Mouse (Mus musculus): ENCODE results near the gene Fam24b. TPM values are rescaled to one million over a fixed set of nuclear protein-coding genes. Genes with fewer than 3 reads are reported as not detected.
A peak's percentile ranks its signal among the peaks of the same experiment; 100 is the strongest.

Fam24b gene
- not detected in 2 replicates for polyA plus RNA-seq (2014; fragmentation: Nextera tagmentation; extraction: Ambion mirVana)

DNA sequence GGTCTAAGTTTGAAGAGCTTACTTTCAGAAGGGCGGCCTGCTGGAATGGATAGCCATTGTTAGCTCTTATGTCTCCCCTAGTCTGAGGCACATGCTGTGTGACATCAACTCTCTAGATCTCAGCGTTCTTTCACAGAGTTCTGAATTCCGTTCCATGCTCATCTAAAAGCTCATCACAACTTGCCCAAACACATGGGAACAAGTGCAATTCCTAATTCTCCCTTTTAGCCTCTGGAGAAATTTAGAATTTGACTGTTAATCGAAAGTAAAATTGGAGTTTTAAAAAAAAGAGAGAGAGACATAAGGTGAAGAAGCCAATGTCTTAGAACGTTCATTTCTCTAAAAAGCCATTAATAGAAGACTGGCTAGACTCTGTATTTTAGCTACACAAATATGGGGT is at the start of gene Fam24b:
Gene Fam24b, minus strand, starts transcription at position 101 of the 400 bp plus-strand sequence.
- ATAC-seq (no peak), DNase-seq (ENCODE audit: low spot score) (no peak)
- H3K27me3 ChIP-seq (replicated peaks; ENCODE audit: control insufficient read depth, insufficient read depth, low read length) = no peaks in the 10 kb centered on the region
- H3K36me3 ChIP-seq (ENCODE audit: control insufficient read depth, insufficient read depth, low read length) = no peaks in the 10 kb centered on the region
- WGBS = 88% methylated on average over 5 of the region's 5 CpGs
- H3K9me3 ChIP-seq (replicated peaks; ENCODE audit: control insufficient read depth, low read length) = no peaks in the 10 kb centered on the region
- no peak within 1 kb of the TSS for H3K9ac ChIP-seq (ENCODE audit: low read length)
- H3K27ac ChIP-seq (ENCODE audit: low read depth, low read length) = no peak within 1 kb of the TSS
- H3K4me1 ChIP-seq (ENCODE audit: control insufficient read depth, insufficient read depth, low read length) = no peaks in the 10 kb centered on the region
- no peak within 1 kb of the TSS for H3K4me2 ChIP-seq (ENCODE audit: low read length)
- no peak within 1 kb of the TSS for H3K4me3 ChIP-seq (ENCODE audit: low read depth, low read length)

DNA sequence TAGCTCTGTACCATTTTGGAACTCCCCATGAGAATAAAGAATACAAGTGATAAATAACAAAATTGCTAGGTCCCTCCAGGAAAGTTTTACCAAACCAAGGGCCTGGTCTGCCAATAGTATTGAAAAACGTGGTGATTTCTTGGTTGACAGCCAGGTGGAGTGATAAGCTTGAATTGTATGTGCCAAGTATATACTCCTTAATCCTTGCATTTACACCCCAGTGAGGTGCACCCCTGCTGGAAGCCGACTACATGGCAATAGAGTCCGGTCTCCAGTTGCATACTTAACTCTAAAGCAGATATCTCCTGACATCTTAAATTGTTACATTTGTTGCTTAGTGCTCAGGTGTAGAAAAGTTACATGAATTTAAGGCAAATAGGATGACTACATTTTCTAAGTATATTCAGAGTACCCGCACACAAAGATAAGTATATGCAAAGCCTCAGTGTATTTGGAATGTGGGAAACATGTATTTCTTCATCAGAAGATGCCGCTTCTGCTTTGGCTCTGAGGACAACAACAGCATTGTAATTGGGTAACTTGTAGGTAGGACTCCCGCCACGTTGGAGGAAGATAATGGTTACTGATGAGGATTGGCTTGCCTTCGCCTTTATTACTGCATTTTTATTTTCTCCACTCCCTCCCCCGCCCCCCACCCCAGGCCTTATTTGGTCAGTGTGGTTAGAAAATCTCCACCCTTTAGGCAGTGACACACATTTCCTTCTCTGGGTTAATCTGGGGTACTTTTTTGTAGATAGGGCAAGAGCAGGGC is 42.8 kb upstream of the Fam24b start:
- DNase-seq (ENCODE audit: low spot score) (peak; percentile 39), ATAC-seq (no peak)
- H3K4me1 ChIP-seq (ENCODE audit: control insufficient read depth, insufficient read depth, low read length) = peaks cover 6% of the 10 kb centered on the region; the same call in 1 of the 2 replicates
- H3K27me3 ChIP-seq (replicated peaks; ENCODE audit: control insufficient read depth, insufficient read depth, low read length) = no peaks in the 10 kb centered on the region
- peak overlapping the region; percentile 75 for H3K4me2 ChIP-seq (ENCODE audit: low read length)
- WGBS = 75% methylated on average over 9 of the region's 9 CpGs
- H3K9me3 ChIP-seq (replicated peaks; ENCODE audit: control insufficient read depth, low read length) = no peaks in the 10 kb centered on the region
- no peak overlapping the region for H3K27ac ChIP-seq (ENCODE audit: low read depth, low read length)
- H3K4me3 ChIP-seq (ENCODE audit: low read depth, low read length) = peak overlapping the region; percentile 69
- H3K36me3 ChIP-seq (ENCODE audit: control insufficient read depth, insufficient read depth, low read length) = no peaks in the 10 kb centered on the region
- H3K9ac ChIP-seq (ENCODE audit: low read length) = peak overlapping the region; percentile 93; the same call in 1 of the 2 replicates

DNA sequence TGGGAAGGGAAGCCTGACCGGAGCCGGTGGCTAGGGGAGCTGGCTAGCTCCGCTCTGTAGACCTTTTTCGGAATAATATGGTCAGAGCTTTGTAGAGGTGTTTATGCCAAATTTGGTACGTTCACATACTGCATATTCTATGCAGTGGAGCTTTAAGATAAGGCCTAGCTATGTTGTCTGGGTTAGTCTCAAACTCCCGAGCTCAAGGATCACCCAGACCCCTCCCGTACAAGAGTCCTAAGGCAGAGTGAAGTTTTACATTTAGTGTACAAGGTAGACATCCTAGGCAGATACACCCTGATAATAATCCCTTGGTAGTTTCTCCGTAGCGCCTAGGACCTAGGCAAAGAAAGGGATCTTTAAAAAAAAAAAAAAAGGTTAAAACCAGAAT is 42.1 kb upstream of the Fam24b start:
- no peaks in the 10 kb centered on the region for H3K27me3 ChIP-seq (replicated peaks; ENCODE audit: control insufficient read depth, insufficient read depth, low read length)
- DNase-seq (ENCODE audit: low spot score) (no peak), ATAC-seq (no peak)
- H3K9ac ChIP-seq (ENCODE audit: low read length) = peak overlapping the region; percentile 93
- H3K27ac ChIP-seq (ENCODE audit: low read depth, low read length) = peak overlapping the region; percentile 82; the same call in 1 of the 2 replicates
- no peaks in the 10 kb centered on the region for H3K36me3 ChIP-seq (ENCODE audit: control insufficient read depth, insufficient read depth, low read length)
- H3K4me1 ChIP-seq (ENCODE audit: control insufficient read depth, insufficient read depth, low read length) = peaks cover 6% of the 10 kb centered on the region; the same call in 1 of the 2 replicates
- WGBS = 12% methylated on average over 9 of the region's 9 CpGs
- no peaks in the 10 kb centered on the region for H3K9me3 ChIP-seq (replicated peaks; ENCODE audit: control insufficient read depth, low read length)
- peak overlapping the region; percentile 75 for H3K4me2 ChIP-seq (ENCODE audit: low read length)
- H3K4me3 ChIP-seq (ENCODE audit: low read depth, low read length) = peak overlapping the region; percentile 69

DNA sequence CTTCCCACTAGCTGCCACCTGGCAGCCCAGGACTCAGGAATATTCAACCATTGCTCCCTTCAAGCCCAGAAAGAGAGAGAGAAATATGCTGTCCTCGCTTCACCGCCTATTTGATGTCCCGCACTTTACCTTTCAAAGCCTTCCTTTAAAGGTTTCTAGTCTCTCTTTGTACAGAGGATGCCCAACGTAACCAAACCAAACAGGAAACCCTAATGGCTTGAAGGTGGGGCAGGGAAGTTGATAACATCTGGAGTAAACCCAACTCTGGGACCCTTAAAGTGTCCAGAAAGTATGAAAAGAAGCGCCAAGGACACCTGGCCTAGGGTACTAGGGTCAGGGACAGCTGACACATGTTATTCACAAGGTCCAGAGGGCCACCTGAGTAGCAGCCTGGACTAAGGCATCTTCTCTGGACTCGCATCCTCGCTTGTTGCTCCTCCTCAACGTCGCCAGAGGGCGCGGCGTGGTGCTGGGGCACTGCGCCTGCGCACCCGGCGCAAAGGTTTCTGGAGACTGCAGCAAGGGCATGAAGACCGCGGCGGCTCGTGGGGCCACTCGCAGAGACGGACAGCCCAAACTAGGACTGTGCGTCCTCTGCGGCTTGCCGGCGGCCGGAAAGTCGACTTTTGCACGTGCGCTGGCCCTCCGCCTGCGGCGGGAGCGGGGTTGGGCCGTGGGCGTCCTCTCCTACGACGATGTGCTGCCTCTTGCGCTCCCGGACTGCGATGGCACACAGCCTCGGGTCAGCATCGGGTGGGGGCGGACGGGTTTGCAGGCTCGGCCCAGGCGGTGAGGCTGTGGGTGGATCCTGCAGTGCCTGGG is 41.5 kb upstream of the Fam24b start, which contains the start of gene Pstk:
Gene Pstk, plus strand, starts transcription at position 494 of the 822 bp plus-strand sequence.
- DNase-seq (ENCODE audit: low spot score) (peak; percentile 91), ATAC-seq (peak; percentile 96)
- H3K27me3 ChIP-seq (replicated peaks; ENCODE audit: control insufficient read depth, insufficient read depth, low read length) = no peaks in the 10 kb centered on the region
- no peaks in the 10 kb centered on the region for H3K36me3 ChIP-seq (ENCODE audit: control insufficient read depth, insufficient read depth, low read length)
- peak within 1 kb of the TSS; percentile 82 for H3K27ac ChIP-seq (ENCODE audit: low read depth, low read length)
- peak within 1 kb of the TSS; percentile 69 for H3K4me3 ChIP-seq (ENCODE audit: low read depth, low read length)
- no peaks in the 10 kb centered on the region for H3K9me3 ChIP-seq (replicated peaks; ENCODE audit: control insufficient read depth, low read length)
- H3K9ac ChIP-seq (ENCODE audit: low read length) = peak within 1 kb of the TSS; percentile 93
- WGBS = 5% methylated on average over 47 of the region's 47 CpGs
- H3K4me1 ChIP-seq (ENCODE audit: control insufficient read depth, insufficient read depth, low read length) = peaks cover 6% of the 10 kb centered on the region; the same call in 1 of the 2 replicates
- H3K4me2 ChIP-seq (ENCODE audit: low read length) = peak within 1 kb of the TSS; percentile 75

DNA sequence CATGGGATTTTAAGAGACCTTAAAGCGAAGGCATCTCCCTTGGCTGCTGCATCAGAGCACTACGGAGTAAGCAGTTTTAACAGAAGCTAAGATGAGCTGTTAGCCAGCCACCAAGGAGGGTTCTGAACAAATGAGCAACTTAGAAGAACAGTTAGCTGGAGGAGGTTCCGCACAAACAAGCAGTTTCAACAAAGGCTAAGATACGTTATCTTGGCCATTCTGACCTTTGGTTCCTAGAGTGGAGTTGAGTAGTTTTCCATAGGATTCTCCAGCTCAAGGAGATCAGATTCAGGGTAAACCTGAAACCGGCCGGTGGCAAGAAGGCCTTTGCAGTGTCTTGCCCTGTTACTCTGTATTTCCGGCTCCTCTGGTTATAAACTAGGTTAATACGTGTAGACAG is 34.8 kb upstream of the Fam24b start:
- H3K4me3 ChIP-seq (ENCODE audit: low read depth, low read length) = no peak overlapping the region
- no peaks in the 10 kb centered on the region for H3K9me3 ChIP-seq (replicated peaks; ENCODE audit: control insufficient read depth, low read length)
- DNase-seq (ENCODE audit: low spot score) (no peak), ATAC-seq (no peak)
- no peak overlapping the region for H3K27ac ChIP-seq (ENCODE audit: low read depth, low read length)
- WGBS = 95% methylated on average over 8 of the region's 8 CpGs
- H3K36me3 ChIP-seq (ENCODE audit: control insufficient read depth, insufficient read depth, low read length) = peaks cover 5% of the 10 kb centered on the region; the same call in 1 of the 2 replicates
- H3K4me1 ChIP-seq (ENCODE audit: control insufficient read depth, insufficient read depth, low read length) = peaks cover 4% of the 10 kb centered on the region
- H3K4me2 ChIP-seq (ENCODE audit: low read length) = no peak overlapping the region
- no peak overlapping the region for H3K9ac ChIP-seq (ENCODE audit: low read length)
- no peaks in the 10 kb centered on the region for H3K27me3 ChIP-seq (replicated peaks; ENCODE audit: control insufficient read depth, insufficient read depth, low read length)

DNA sequence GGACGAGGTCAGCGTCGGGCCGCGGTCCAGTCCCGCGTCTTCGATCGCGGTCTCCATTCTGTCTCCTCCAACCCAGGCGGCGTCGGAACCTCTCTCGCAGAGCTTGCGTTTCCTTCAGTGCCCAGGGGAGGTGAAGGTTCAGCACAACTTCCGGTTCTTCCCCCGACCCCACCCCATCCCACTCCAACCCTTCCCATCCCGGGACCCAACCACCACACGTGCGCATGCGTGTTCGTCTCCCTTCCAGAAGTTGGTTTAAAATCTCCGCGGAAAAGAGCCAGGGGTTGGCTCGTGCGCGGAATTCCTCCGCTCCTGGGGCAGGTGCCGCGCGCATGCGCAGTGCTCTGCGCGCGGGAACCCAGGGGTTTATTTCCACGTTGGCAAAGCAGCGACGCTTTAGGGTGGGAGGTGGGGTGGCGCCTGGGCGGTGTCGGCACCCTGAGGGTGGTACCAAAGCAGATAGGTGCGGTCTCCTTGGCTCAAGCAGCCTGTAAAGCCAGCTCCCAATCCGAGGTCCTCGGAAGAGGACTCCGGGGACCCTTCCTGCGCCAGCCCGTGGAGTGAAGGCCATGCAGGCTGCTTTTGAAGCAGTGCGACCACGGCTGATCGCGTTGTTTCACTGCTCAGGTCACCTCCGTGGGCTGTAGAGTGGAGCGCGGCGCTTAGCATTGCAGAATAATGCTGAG is 33.4 kb upstream of the Fam24b start, which contains the start of gene 2310057M21Rik:
Gene 2310057M21Rik, minus strand, starts transcription at position 145 of the 686 bp plus-strand sequence.
- peak; percentile 97 for ATAC-seq
- under 1% methylated on average over 55 of the region's 55 CpGs for WGBS
- Histone ChIP-seq H3K27ac (ENCODE audit: low read depth, low read length) (peak within 1 kb of the TSS; percentile 80), H3K4me3 (ENCODE audit: low read depth, low read length) (peak within 1 kb of the TSS; percentile 84), H3K9ac (ENCODE audit: low read length) (peak within 1 kb of the TSS; percentile 88), H3K27me3 (replicated peaks; ENCODE audit: control insufficient read depth, insufficient read depth, low read length) (no peaks in the 10 kb centered on the region), H3K4me2 (ENCODE audit: low read length) (peak within 1 kb of the TSS; percentile 89), H3K4me1 (ENCODE audit: control insufficient read depth, insufficient read depth, low read length) (peaks cover 4% of the 10 kb centered on the region), H3K9me3 (replicated peaks; ENCODE audit: control insufficient read depth, low read length) (no peaks in the 10 kb centered on the region), H3K36me3 (ENCODE audit: control insufficient read depth, insufficient read depth, low read length) (peaks cover 17% of the 10 kb centered on the region)
- peak; percentile 99 for DNase-seq (ENCODE audit: low spot score)

DNA sequence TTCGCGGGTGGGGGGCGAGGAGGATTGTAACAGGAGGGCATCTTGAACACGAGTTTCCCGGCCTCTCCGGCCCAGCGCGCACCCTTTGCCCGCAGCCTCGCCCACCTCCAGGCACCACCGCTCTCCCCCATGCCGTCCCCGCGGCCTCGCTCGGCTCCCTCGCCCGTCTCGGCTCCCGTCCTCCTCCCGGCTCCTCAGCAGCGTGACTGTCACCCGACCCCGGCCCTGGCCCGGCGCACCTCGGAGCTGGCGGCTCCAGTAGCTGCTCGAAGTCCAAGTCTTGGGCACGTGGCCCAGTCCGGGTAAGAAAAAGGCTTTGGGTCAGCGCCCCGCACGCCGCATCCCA is 32.9 kb upstream of the Fam24b start:
- peak overlapping the region; percentile 79 for H3K27ac ChIP-seq (ENCODE audit: low read depth, low read length)
- peaks cover 22% of the 10 kb centered on the region for H3K36me3 ChIP-seq (ENCODE audit: control insufficient read depth, insufficient read depth, low read length)
- H3K4me1 ChIP-seq (ENCODE audit: control insufficient read depth, insufficient read depth, low read length) = peaks cover 4% of the 10 kb centered on the region
- H3K27me3 ChIP-seq (replicated peaks; ENCODE audit: control insufficient read depth, insufficient read depth, low read length) = no peaks in the 10 kb centered on the region
- under 1% methylated on average over 35 of the region's 35 CpGs for WGBS
- DNase-seq (ENCODE audit: low spot score) = no peak
- peak overlapping the region; percentile 88 for H3K9ac ChIP-seq (ENCODE audit: low read length)
- H3K4me3 ChIP-seq (ENCODE audit: low read depth, low read length) = peak overlapping the region; percentile 84
- ATAC-seq = peak; percentile 84
- no peaks in the 10 kb centered on the region for H3K9me3 ChIP-seq (replicated peaks; ENCODE audit: control insufficient read depth, low read length)
- peak overlapping the region; percentile 89 for H3K4me2 ChIP-seq (ENCODE audit: low read length)

DNA sequence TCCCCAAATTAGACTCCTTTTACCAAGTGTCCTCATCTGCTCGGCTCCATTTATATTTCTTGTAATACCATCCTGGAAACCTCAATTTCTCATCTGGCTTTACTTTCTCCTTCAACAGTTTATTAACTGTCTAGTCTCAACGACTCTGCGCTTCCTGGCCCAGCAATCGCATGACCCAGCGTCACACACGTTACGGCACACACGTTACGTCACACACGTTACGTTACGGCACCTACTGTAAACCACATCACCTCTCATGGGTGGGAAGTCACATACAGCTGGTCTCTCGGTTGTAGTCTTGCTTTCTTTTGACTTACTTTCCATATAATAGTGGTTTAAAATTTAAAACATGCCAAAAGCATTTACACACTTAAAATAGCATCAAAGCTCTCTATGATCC is 26.8 kb upstream of the Fam24b start:
- DNase-seq (ENCODE audit: low spot score) (no peak), ATAC-seq (no peak)
- Histone ChIP-seq H3K27me3 (replicated peaks; ENCODE audit: control insufficient read depth, insufficient read depth, low read length) (no peaks in the 10 kb centered on the region), H3K4me3 (ENCODE audit: low read depth, low read length) (no peak overlapping the region), H3K36me3 (ENCODE audit: control insufficient read depth, insufficient read depth, low read length) (peaks cover 58% of the 10 kb centered on the region), H3K9me3 (replicated peaks; ENCODE audit: control insufficient read depth, low read length) (no peaks in the 10 kb centered on the region), H3K4me1 (ENCODE audit: control insufficient read depth, insufficient read depth, low read length) (no peaks in the 10 kb centered on the region), H3K4me2 (ENCODE audit: low read length) (no peak overlapping the region), H3K27ac (ENCODE audit: low read depth, low read length) (no peak overlapping the region), H3K9ac (ENCODE audit: low read length) (no peak overlapping the region)
- WGBS = 97% methylated on average over 13 of the region's 13 CpGs
